Mouse (Mus musculus) olfactory bulb, adult 2 months (tissue): ENCODE data around the gene Enho.

Source experiments
- CTCF ChIP-seq: fragments of 200-500 bp; IDR thresholded peaks from 2 replicates; pipeline ENCODE4 v1.5.1; 2012; ENCODE audit warnings: low read depth, mild to moderate bottlenecking, low read length, moderate library complexity; ENCODE audit not compliant: insufficient read depth
- POLR2A ChIP-seq: fragments of 200-500 bp; IDR thresholded peaks from 2 replicates; pipeline ENCODE4 v1.6.1; 2012; ENCODE audit warnings: mild to moderate bottlenecking, low read depth, low read length, moderate library complexity; ENCODE audit not compliant: insufficient read depth

GRCm38 (mm10) chr4:41641199-41641822, 1.2 kb upstream of the Enho start:
- TF ChIP-seq CTCF = no peak
- no peak for TF ChIP-seq POLR2A
